Mouse (Mus musculus) limb, embryonic 14.5 days (tissue): ENCODE results near the gene Gss. TPM values are rescaled to one million over a fixed set of nuclear protein-coding genes. Genes with fewer than 3 reads are reported as not detected.

Experiments used
- ATAC-seq: fragments of 200-750 bp; cut with Nextera tagmentation; 2 replicates; pipeline ENCODE4 v1.8.0; 2017; ENCODE audit warnings: low read depth, moderate number of reproducible peaks, moderate TSS enrichment; ENCODE audit not compliant: low FRiP score
- DNase-seq: peaks from one replicate; pipeline ENCODE4 v3.0.0-alpha.2; 2015; ENCODE audit warnings: low spot score
- H3K27ac ChIP-seq: fragments of 300-500 bp; sonication (generic); replicated peaks from 2 replicates; pipeline ENCODE4 v1.5.1; 2014; ENCODE audit warnings: low read depth, mild to moderate bottlenecking, low read length, moderate library complexity, mixed read lengths
- H3K27me3 ChIP-seq: fragments of 300-500 bp; sonication (generic); 2 replicates; pipeline ENCODE4 v1.6.1; 2014; ENCODE audit warnings: low read length, mixed read lengths; ENCODE audit not compliant: control insufficient read depth, insufficient read depth
- H3K36me3 ChIP-seq: fragments of 300-500 bp; sonication (generic); 2 replicates; pipeline ENCODE4 v1.6.1; 2014; ENCODE audit warnings: mild to moderate bottlenecking, low read length, moderate library complexity, mixed read lengths; ENCODE audit not compliant: control insufficient read depth, insufficient read depth
- H3K4me1 ChIP-seq: fragments of 300-500 bp; sonication (generic); 2 replicates; pipeline ENCODE4 v1.6.1; 2014; ENCODE audit warnings: antibody characterized with exemption, low read length, mixed read lengths; ENCODE audit not compliant: control insufficient read depth, insufficient read depth
- H3K4me2 ChIP-seq: fragments of 300-500 bp; sonication (generic); replicated peaks from 2 replicates; pipeline ENCODE4 v1.6.1; 2014; ENCODE audit warnings: low read depth, mild to moderate bottlenecking, low read length, moderate library complexity; ENCODE audit not compliant: severe bottlenecking
- H3K4me3 ChIP-seq: fragments of 300-500 bp; sonication (generic); replicated peaks from 2 replicates; pipeline ENCODE4 v1.5.1; 2014; ENCODE audit warnings: low read length
- H3K9ac ChIP-seq: fragments of 300-500 bp; sonication (generic); 2 replicates; pipeline ENCODE4 v1.6.1; 2014; ENCODE audit warnings: mild to moderate bottlenecking, low read depth, low read length, moderate library complexity; ENCODE audit not compliant: severe bottlenecking
- H3K9me3 ChIP-seq: fragments of 300-500 bp; sonication (generic); 2 replicates; pipeline ENCODE4 v1.6.1; 2016; ENCODE audit warnings: low read length; ENCODE audit not compliant: control insufficient read depth
- POLR2A ChIP-seq: fragments of 200-500 bp; IDR thresholded peaks from 2 replicates; pipeline ENCODE4 v1.8.0; 2012; ENCODE audit warnings: inconsistent platforms, mild to moderate bottlenecking, moderate library complexity, borderline replicate concordance; ENCODE audit not compliant: insufficient read depth, insufficient read length; ENCODE audit errors: extremely low read depth
- WGBS: fragments of 180-500 bp; shearing (Covaris S2); extraction: QIAGEN DNeasy Blood & Tissue Kit; methylation state at CpG from one replicate; pipeline ENCODE4 v1.1.7; 2014; 5-methylcytosine and 5-hydroxymethylcytosine counted together
- polyA plus RNA-seq, 2 experiments: library from polyadenylated mRNA; depleted of rRNA in 1 of 2; stranded (reverse) in 1 of 2; unstranded in 1 of 2; fragments of >200 nt; fragmentation: Nextera tagmentation in 1 of 2; extraction: Ambion mirVana in 1 of 2; gene quantifications; 2 replicates each; pipeline versions ENCODE4 v1.2.1 to v1.2.3; 2012 to 2014

The Gss gene
- polyA plus RNA-seq, 2 experiments = 16.3 to 24.9 TPM

GRCm38 (mm10) chr2:155574700-155575099, 17.9 kb downstream of the Gss start:
- H3K9me3 ChIP-seq = no peaks in the 10 kb centered on the region
- WGBS = 60% methylated on average over 4 of the region's 4 CpGs
- no peaks in the 10 kb centered on the region for H3K27me3 ChIP-seq
- no peaks in the 10 kb centered on the region for H3K4me1 ChIP-seq
- H3K36me3 ChIP-seq = 0 out of 2 replicates have a peak, but pooled peaks cover 6% of the 10 kb centered on the region
- H3K27ac ChIP-seq = no peak overlapping the region
- DNase-seq (no peak), ATAC-seq (no peak)
- H3K4me3 ChIP-seq = no peak overlapping the region
- TF ChIP-seq POLR2A = no peak
- no peak overlapping the region for H3K9ac ChIP-seq
- no peak overlapping the region for H3K4me2 ChIP-seq

GRCm38 (mm10) chr2:155573996-155574395, 18.6 kb downstream of the Gss start:
- H3K27me3 ChIP-seq = no peaks in the 10 kb centered on the region
- H3K27ac ChIP-seq = no peak overlapping the region
- H3K9me3 ChIP-seq = no peaks in the 10 kb centered on the region
- H3K4me1 ChIP-seq = no peaks in the 10 kb centered on the region
- WGBS = 90% methylated on average over 7 of the region's 7 CpGs
- H3K4me3 ChIP-seq = no peak overlapping the region
- no peak for TF ChIP-seq POLR2A
- H3K4me2 ChIP-seq = no peak overlapping the region
- no peak for ATAC-seq
- no peak for DNase-seq
- no peak overlapping the region for H3K9ac ChIP-seq
- 0 out of 2 replicates have a peak, but pooled peaks cover 6% of the 10 kb centered on the region for H3K36me3 ChIP-seq

GRCm38 (mm10) chr2:155573001-155573400, 19.6 kb downstream of the Gss start:
- no peak overlapping the region for H3K4me3 ChIP-seq

GRCm38 (mm10) chr2:155569223-155569807, 23.3 kb downstream of the Gss start:
- no peak for DNase-seq
- WGBS = 62% methylated on average over 3 of the region's 3 CpGs
- Histone ChIP-seq H3K27me3 (no peaks in the 10 kb centered on the region), H3K36me3 (peaks cover 6% of the 10 kb centered on the region), H3K4me3 (no peak overlapping the region), H3K9me3 (no peaks in the 10 kb centered on the region), H3K9ac (no peak overlapping the region), H3K27ac (no peak overlapping the region), H3K4me1 (no peaks in the 10 kb centered on the region), H3K4me2 (no peak overlapping the region)
- TF ChIP-seq POLR2A = no peak
- ATAC-seq = no peak

More at GRCm38 (mm10) chr2:155573001-155573400, 19.6 kb downstream of the Gss start:
- Histone ChIP-seq H3K27me3 (no peaks in the 10 kb centered on the region), H3K36me3 (0 out of 2 replicates have a peak, but pooled peaks cover 3% of the 10 kb centered on the region), H3K9me3 (no peaks in the 10 kb centered on the region), H3K9ac (no peak overlapping the region), H3K27ac (no peak overlapping the region), H3K4me2 (no peak overlapping the region), H3K4me1 (no peaks in the 10 kb centered on the region)
- ATAC-seq (no peak), DNase-seq (no peak)
- no peak for TF ChIP-seq POLR2A
- 89% methylated on average over 9 of the region's 9 CpGs for WGBS

- Histone ChIP-seq H3K27ac (no peak overlapping the region), H3K36me3 (peaks cover 11% of the 10 kb centered on the region), H3K4me3 (no peak overlapping the region), H3K4me2 (no peak overlapping the region), H3K27me3 (no peaks in the 10 kb centered on the region), H3K9ac (no peak overlapping the region), H3K9me3 (no peaks in the 10 kb centered on the region), H3K4me1 (no peaks in the 10 kb centered on the region)
- no peak for TF ChIP-seq POLR2A
- DNase-seq (no peak), ATAC-seq (no peak)
- WGBS = 79% methylated on average over 5 of the region's 5 CpGs
These were observed 24.9 kb downstream of the Gss start for GRCm38 (mm10) chr2:155567751-155568150.
